Mouse (Mus musculus) cerebellum, adult 9-11 months (tissue): Measurements from ENCODE around the gene Plau.
A peak's percentile ranks its signal among the peaks of the same experiment; 100 is the strongest.

Experiments
- DNase-seq: peaks from one replicate; pipeline ENCODE4 v3.0.0; 2022

Gene Plau

GRCm38 (mm10) chr14:20806116-20806840, 30.2 kb upstream of the Plau start:
- no peak for DNase-seq

GRCm38 (mm10) chr14:20809349-20809748, 27.1 kb upstream of the Plau start:
- no peak for DNase-seq

- DNase-seq = no peak
Measured at GRCm38 (mm10) chr14:20809820-20810219, 26.6 kb upstream of the Plau start.

GRCm38 (mm10) chr14:20811236-20811635, 25.2 kb upstream of the Plau start:
- no peak for DNase-seq

GRCm38 (mm10) chr14:20811779-20812406, 24.6 kb upstream of the Plau start:
- no peak for DNase-seq

- DNase-seq = no peak
Measured at GRCm38 (mm10) chr14:20815448-20815847, 21.0 kb upstream of the Plau start.

- no peak for DNase-seq
Measured at GRCm38 (mm10) chr14:20824517-20824916, 11.9 kb upstream of the Plau start.

- DNase-seq = no peak
Measured at GRCm38 (mm10) chr14:20825516-20825915, 10.9 kb upstream of the Plau start.

GRCm38 (mm10) chr14:20827061-20827460, 9.4 kb upstream of the Plau start:
- no peak for DNase-seq

- DNase-seq = no peak
Measured at GRCm38 (mm10) chr14:20827491-20827890, 9.0 kb upstream of the Plau start.

GRCm38 (mm10) chr14:20828524-20828923, 7.9 kb upstream of the Plau start:
- DNase-seq = no peak

- DNase-seq = no peak
Measured at GRCm38 (mm10) chr14:20829523-20830366, 6.7 kb upstream of the Plau start.

- DNase-seq = no peak
Measured at GRCm38 (mm10) chr14:20831141-20831910, 5.1 kb upstream of the Plau start.

GRCm38 (mm10) chr14:20831915-20832314, 4.5 kb upstream of the Plau start:
- DNase-seq = no peak

- no peak for DNase-seq
Measured at GRCm38 (mm10) chr14:20833525-20833924, 2.9 kb upstream of the Plau start.

- no peak for DNase-seq
Measured at GRCm38 (mm10) chr14:20834136-20834535, 2.3 kb upstream of the Plau start.

GRCm38 (mm10) chr14:20836905-20837376, 481 bp downstream of the Plau start:
- DNase-seq = peak; percentile 1

- no peak for DNase-seq
Measured at GRCm38 (mm10) chr14:20837681-20838080, 1.2 kb downstream of the Plau start.

- DNase-seq = no peak
Measured at GRCm38 (mm10) chr14:20841526-20841925, 5.1 kb downstream of the Plau start.

GRCm38 (mm10) chr14:20842629-20843028, 6.2 kb downstream of the Plau start:
- no peak for DNase-seq

- DNase-seq = no peak
Measured at GRCm38 (mm10) chr14:20844126-20844525, 7.7 kb downstream of the Plau start.

GRCm38 (mm10) chr14:20844671-20845576, 8.5 kb downstream of the Plau start:
- DNase-seq = no peak
